Mouse (Mus musculus): ENCODE measurements around the gene Znrd1as. TPM values are rescaled to one million over a fixed set of nuclear protein-coding genes. Genes with fewer than 3 reads are reported as not detected.

Gene Znrd1as
- total RNA-seq, 2 experiments from 2014 or later = 26.5 to 26.6 TPM

- DNase-seq (ENCODE audit: low spot score) = no peak
Observed at GRCm38 (mm10) chr17:36994528-36994927, 36.1 kb downstream of the Znrd1as start.

- no peak for DNase-seq (ENCODE audit: low spot score)
Observed at GRCm38 (mm10) chr17:36995448-36995847, 37.1 kb downstream of the Znrd1as start.

- peak; percentile 53 for DNase-seq (ENCODE audit: low spot score)
Observed at GRCm38 (mm10) chr17:36997033-36997735, 38.8 kb downstream of the Znrd1as start.

GRCm38 (mm10) chr17:36998477-36998876, 40.1 kb downstream of the Znrd1as start:
- DNase-seq (ENCODE audit: low spot score) = no peak

- DNase-seq (ENCODE audit: low spot score) = no peak
Observed at GRCm38 (mm10) chr17:37000863-37001262, 42.5 kb downstream of the Znrd1as start, which contains the start of gene Zfp57. Gene Zfp57, plus strand, starts transcription at chr17:37001163.

- DNase-seq (ENCODE audit: low spot score) = peak; percentile 5
Observed at GRCm38 (mm10) chr17:37002364-37003330, 44.3 kb downstream of the Znrd1as start.

- DNase-seq (ENCODE audit: low spot score) = no peak
Observed at GRCm38 (mm10) chr17:37003366-37003765, 45.0 kb downstream of the Znrd1as start.

- DNase-seq (ENCODE audit: low spot score) = no peak
Observed at GRCm38 (mm10) chr17:37008161-37008560, 49.8 kb downstream of the Znrd1as start.

GRCm38 (mm10) chr17:37009460-37010042, 51.2 kb downstream of the Znrd1as start:
- DNase-seq (ENCODE audit: low spot score) = no peak

GRCm38 (mm10) chr17:37011719-37012118, 53.3 kb downstream of the Znrd1as start:
- no peak for DNase-seq (ENCODE audit: low spot score)

- no peak for DNase-seq (ENCODE audit: low spot score)
Observed at GRCm38 (mm10) chr17:37012141-37012540, 53.7 kb downstream of the Znrd1as start.

Other genes starting within 250 kb of the Znrd1as start
- gene H2-M10.5, start 185.7 kb upstream of the Znrd1as start, total RNA-seq (2021) = not detected
- not detected for gene H2-M10.6, start 146.4 kb upstream of the Znrd1as start, total RNA-seq (2021)
- 10 to 100 TPM; 18.4 to 18.7 TPM for gene Trim26, start 121.5 kb upstream of the Znrd1as start, total RNA-seq (2021)
- gene Trim15, start 91.4 kb upstream of the Znrd1as start, total RNA-seq (2021) = not detected
- not detected for gene Trim10, start 89.0 kb upstream of the Znrd1as start, total RNA-seq (2021)
- not detected for gene Trim40, start 68.5 kb upstream of the Znrd1as start, total RNA-seq (2021)
- gene Trim31, start 60.5 kb upstream of the Znrd1as start, total RNA-seq (2021) = not detected
- under 1 TPM; 0.23 to 0.24 TPM for gene Rnf39, start 15.7 kb upstream of the Znrd1as start, total RNA-seq (2021)
- 10 to 100 TPM; 58.9 to 65.9 TPM for gene Ppp1r11, start 6.9 kb upstream of the Znrd1as start, total RNA-seq (2021)
- gene Znrd1, start within 50 bp of the Znrd1as start, total RNA-seq (2021) = 10 to 100 TPM; 21.9 to 22.1 TPM
- gene 2410137M14Rik, start 22.6 kb downstream of the Znrd1as start, total RNA-seq (2021) = under 1 TPM in 1 of 2 experiments, not detected in 1; 0.37 TPM
- not detected for gene H2-M5, start 30.9 kb downstream of the Znrd1as start, total RNA-seq (2021)
- gene Zfp57, start 42.6 kb downstream of the Znrd1as start, total RNA-seq (2021) = not detected
- gene Mog, start 64.8 kb downstream of the Znrd1as start, total RNA-seq (2021) = not detected
- gene Gabbr1, start 87.4 kb downstream of the Znrd1as start, total RNA-seq (2021) = 1 to 10 TPM; 5.5 to 8.2 TPM
- gene Olfr90, start 129.9 kb downstream of the Znrd1as start, total RNA-seq (2021) = not detected
- not detected for gene Olfr91, start 139.7 kb downstream of the Znrd1as start, total RNA-seq (2021)
- gene Olfr92, start 161.5 kb downstream of the Znrd1as start, total RNA-seq (2021) = not detected
- gene Olfr93, start 202.9 kb downstream of the Znrd1as start, total RNA-seq (2021) = not detected
- under 1 TPM in 1 of 2 experiments, not detected in 1; 0.74 TPM for gene Ubd, start 235.3 kb downstream of the Znrd1as start, total RNA-seq (2021)
- not detected for gene Olfr94, start 242.4 kb downstream of the Znrd1as start, total RNA-seq (2021)